Mouse (Mus musculus): ENCODE measurements around the gene Plekhm3.

Plekhm3 gene

DNA sequence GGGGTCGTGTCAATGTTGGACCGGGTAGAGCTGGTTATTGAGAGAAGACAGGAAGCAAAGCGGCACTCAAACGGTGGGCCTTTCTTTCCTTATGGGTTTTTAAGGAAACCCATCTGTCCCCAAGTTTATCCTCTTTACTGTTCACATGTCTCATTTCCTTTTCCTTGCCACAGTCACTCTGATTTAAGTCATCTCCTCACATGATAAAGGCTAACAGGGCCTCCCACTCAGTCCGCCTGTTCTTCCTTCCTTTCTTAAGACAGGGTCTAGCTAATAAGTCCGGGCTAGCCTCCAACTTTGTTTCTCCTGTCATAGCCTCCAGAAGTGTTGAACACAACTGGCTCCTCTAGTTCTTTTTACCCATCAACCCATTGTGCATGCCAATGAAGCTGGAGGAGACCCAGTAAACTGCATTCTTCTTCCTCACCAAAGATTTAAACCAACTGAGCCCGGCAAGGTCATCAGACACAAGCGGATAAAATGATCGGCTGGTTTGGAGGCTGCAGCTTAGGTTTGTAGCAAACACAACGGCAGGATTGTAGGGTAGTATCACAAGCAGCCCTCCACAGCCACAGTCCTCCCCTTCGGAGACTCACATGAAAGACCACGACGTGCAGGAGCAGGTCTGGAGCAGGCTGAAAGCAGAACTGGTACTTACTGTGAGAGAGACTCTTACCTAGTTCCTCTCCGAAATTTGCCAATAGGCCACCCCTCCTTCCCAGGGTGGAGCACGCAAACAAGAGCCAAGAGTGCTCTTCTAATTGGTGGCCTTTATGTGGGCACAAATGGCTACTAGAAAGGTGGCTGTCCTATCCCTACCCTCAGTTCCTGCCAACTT is 29.0 kb downstream of the Plekhm3 start:
- no peak for DNase-seq (ENCODE audit: low spot score)

DNA sequence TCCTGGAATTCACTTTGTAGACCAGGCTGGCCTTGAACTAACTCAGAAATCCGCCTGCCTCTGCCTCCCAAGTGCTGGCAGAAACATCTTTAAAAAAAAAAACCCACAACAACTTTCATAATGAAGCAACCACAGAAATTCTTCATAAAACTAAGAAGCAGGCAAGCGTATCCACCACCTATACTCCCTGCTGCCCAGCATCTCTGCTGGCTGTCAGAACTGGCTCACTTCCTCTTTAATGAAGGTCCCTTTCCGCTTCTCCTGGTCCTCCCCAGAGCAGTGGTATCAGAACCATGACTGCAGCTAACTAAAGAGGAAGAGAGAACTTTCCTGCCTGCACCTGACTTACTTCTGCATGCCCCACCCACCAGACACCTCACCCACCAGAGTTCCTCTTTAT is 31.0 kb downstream of the Plekhm3 start:
- DNase-seq (ENCODE audit: low spot score) = no peak

DNA sequence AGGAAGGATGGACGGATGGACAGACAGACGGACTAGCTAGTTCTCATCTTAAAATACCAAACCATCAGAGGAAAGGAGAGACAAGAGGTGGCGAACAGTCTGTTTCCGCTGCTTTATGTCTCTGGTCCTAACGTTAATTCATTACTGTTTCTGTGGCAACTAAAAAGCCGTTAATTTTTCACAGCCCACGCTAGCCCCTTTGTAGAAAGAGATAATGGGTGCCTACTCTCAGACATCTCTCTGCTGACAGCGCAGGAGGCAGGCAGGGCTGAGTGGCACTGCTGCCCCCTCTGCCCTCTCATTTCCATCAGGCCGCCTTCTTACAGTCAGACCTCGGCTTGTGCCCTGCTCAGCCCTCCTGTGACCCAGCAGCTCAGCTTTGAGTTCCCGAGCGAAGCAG is 32.3 kb downstream of the Plekhm3 start:
- no peak for DNase-seq (ENCODE audit: low spot score)

DNA sequence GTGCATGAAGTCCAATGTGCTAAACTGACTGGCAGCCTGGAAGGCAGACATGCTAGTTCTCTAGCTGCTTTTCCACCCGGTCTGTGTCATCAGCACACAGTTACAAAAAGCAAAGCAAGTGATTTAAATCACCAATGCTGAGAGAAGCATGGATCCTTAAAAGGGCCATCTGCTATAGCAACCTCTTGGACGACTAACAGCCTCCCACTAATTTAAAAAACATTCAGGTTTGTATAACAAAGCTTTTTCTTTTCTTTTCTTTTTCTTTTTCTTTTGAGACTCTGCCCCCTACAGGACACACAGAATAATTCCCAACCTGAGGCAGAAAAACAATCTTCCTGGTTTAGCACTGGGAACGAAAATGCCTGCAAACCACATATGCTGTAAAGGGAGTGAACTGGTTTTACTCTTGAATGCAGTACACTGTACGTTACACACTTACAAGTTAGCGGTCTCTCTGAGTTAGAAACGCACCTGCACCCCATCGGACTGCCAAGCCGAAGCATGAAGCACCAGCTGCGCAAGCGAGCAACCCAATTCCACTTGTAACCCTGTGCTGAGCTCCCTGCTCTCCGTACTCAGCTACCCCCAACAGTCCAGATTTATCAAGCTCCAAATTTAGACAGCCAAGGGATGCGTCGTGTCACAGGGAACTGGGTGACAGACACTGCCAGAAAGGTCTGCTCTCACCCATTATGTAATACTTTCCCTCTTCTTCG is 37.7 kb downstream of the Plekhm3 start:
- no peak for DNase-seq (ENCODE audit: low spot score)

DNA sequence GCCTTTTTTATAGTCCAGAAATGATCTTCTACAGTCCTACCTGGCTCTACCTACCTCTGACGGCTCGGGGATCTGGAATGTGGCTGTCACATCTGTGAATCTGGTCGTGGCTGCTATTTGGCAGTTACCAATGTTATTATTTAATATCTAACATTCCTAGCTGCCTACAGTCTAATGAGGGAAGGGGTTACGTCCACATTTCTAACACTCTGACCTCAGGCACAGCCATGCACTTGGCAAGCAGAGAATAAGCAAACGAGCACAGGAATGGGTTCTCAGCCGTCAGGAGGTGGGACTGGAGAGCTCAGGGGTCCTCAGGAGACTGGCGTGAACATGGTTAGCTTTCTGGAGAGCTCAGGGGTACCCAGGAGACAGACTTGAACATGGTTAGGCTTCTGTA is 38.7 kb downstream of the Plekhm3 start:
- no peak for DNase-seq (ENCODE audit: low spot score)

DNA sequence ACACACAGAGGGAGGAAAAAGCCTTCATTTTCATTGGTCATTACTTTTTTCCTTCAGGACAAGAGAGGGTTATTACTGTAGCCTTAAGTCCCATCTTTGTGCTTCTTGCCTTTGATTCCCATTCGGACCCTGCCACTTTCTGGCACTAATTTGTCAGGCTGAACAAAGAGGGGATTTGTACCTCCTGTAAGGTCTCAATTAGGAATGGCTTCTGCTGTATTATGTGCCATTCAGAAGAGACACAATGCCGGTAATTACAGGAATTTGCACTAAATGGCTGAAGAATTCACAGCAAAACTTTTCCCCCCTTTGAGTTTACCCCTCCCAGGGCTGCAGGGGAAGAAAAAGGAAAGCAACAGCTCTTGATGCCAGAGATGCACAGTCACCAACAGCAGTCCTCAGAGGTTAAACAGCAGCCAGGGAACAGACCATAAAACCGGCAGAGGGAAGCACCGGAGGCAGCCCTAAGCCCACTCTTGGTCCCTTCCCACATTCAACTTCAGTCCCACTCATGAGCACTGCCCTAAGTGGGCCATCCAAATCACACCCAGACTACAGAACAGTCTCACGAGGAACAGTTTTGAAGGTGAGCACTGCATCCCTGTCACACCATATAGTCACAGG is 39.6 kb downstream of the Plekhm3 start:
- no peak for DNase-seq (ENCODE audit: low spot score)

DNA sequence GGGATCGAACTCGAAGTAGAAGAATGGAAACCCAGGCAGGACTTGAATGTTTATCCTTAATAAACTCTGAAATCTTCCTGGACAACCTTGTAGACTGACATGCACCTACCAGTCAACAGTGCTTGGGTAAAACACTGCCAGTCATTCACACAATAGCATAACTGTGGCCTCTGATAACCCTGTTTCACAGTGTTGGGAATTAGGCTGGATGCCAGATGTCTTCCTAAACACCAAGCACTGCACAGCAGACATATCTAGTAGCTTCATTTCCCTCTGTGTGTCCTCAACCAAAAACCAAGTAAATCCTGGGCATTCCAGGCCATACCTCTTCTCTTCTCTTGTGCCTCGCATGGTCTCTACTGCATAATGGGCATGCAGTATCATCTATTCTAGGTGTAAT is 42.3 kb downstream of the Plekhm3 start:
- DNase-seq (ENCODE audit: low spot score) = no peak

DNA sequence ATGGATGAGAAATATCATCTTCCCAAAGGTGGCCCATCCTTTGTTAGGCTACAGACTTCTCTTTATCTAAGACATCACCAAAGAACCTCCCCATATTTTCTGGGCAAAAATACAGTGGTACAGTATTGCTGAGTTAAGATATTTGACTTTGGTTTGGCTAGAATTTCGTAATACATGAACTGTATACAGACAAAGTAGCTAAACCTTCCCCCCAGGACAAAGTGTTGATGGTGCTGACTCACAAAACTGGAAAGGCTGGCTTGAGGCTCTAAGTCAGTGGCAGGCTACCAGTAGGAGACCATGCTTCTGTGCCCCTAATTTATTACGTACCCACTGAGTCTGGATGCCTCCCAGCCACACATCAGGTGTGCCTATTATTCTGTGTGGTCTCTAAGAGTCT is 48.9 kb downstream of the Plekhm3 start:
- DNase-seq (ENCODE audit: low spot score) = no peak

DNA sequence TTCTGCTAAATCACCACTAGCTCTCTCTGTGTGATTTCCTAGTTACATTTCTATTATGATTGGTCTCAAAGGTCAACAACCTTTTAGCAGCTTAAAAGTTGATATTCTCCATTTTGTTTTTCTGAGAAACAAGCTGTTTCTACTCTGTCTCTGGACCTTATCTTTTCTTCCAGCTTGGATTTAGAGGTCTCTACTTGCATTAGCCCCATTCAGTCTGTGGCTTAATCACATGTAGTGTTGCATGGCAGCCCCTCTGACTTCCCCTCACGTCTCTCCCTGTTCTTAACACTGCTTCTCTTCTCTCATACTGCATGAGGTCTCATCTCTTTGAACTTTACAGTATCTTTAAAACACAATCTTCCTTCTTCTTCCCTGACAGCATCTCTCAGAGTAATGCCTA is 50.4 kb downstream of the Plekhm3 start:
- DNase-seq (ENCODE audit: low spot score) = no peak

DNA sequence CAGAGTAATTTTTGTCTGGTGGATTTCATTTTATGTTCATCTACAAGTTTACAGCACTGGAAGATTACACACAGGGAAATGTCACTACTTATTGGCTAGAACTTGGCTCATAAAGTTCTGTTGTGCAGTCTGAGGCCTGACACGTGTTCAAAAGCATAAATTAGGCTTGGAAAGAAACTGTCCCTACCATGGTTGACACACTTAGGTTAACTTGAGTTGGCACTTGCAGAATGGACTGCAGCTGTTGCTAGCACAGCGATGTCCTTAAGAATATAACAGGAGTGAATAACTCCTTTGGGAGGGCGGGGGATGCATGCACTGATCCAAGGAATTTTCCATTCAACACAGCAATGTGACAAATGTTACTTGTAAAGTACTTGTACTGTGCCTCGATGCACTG is 53.2 kb downstream of the Plekhm3 start:
- DNase-seq (ENCODE audit: low spot score) = no peak

DNA sequence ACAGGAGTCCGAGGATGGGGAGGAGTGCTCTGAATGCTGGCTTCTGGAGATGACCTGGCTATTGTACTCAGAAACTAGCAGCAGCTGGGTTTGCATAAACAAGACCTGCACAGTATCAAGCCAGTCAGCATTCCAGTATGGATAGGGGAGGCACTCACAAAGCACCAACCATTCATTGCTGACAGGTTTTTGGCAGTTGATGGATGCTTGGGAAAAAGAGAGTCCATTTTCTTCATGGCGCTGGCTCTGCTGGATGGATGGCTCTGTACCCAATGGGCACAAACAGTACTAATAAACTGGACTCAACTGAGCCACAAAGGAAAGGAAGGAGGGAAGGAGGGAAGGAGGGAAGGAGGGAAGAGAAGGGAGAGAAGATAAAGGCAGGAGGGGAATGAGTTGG is 53.8 kb downstream of the Plekhm3 start:
- DNase-seq (ENCODE audit: low spot score) = no peak

DNA sequence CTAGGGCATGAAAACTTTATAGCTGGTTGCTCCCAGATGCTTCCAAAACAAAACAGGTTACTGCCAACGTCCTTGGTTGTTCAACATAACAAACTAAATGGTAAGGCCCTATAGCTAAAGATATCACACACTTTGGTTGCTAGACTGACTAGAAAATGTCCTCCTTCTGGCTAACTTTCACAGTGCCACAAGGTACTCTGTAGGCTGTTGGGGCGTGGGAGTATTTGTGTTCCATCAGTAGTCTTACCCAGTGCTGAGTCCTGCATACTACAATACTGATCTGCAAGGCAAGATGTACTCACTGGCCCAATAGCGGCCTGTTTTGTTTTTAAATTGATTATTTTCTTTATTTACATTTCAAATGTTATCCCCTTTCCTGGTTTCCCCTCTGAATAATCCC is 56.9 kb downstream of the Plekhm3 start:
- no peak for DNase-seq (ENCODE audit: low spot score)

DNA sequence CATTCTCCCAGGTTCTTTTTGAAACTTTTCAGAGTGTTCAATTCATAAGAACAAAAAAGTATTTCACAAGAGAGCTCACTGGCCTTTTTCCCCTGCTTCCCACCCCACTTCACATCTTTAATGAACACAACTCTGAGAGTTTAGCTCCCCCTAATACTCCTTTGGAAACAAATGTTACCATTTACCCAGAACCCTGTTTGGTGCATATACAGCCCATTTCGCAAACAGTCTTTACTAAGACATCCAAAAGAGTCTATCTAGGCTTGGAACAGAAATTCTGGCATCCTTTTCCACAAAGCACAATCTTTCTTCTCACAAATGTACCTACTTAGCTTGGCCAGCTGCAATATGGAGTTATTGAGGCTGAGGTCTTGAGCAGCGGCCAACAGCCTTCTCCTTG is 59.1 kb downstream of the Plekhm3 start:
- DNase-seq (ENCODE audit: low spot score) = no peak

DNA sequence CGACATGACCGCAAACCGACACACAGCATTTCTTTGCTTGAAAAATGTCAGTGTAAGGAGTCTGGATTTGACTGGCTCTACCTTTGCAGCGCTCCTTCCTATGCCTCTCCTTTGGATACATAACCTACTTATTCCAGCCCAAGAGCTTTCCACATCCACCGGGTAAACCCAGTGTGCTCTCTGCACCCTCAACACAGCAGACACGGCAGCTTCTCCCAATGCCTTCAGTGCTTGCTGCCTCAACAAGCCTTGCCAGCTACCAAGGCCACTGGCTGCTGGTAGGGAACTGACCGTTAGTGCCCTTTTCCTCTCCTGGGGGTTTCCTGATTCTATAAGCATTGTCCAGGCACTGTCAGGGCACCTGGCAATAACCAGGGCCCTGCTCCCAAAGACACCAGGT is 62.8 kb downstream of the Plekhm3 start:
- no peak for DNase-seq (ENCODE audit: low spot score)

DNA sequence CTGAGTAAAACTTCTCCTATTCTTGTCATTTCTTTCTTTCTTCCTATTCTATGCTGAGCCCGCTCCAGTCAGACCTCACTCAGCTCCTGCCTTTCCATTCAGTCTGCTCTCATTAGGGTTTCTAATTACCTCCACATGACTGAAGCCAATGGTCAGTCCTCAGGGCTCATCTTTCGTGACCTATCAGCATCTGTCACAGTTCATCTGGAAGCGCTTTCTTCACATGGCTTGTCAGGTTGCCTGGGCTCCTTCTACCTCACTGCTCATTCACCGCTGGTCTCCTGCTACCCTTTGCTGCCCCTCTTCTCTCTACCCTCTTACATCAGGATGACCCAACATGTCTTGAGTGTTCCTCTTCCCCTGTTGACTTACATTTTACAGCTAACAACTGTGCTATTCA is 65.3 kb downstream of the Plekhm3 start:
- DNase-seq (ENCODE audit: low spot score) = no peak

DNA sequence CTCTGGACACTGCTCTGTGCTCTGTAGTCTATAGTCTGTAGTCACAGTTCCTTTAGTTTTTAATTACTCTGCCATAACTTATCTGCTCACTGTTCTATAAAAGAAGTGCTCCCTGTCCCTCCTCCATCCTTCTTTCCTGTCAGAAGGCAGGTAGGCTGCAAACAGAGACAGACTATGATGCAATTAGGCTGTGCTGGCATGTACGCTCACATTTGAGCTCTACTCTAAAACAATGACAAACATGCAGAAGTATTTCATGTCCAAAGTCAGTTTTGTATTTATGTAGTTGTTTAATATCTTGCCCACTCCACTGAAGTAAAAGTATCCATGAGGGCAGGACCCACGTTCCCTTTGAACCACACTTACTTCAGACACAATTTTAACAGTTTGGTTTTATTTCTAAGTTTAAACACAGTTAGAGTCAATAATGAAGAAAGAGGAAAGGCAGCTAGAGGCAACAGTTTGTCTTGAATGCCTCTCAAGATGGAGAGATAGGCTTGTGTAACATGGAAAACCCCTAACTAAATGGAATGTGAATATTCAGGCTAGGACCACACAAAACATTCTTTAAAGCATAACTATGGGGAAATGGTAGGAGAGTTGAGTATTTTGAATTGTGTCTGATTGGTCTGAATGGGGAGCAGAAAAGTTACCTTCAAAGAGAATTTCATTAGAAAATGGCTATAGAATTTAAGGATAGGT is 69.0 kb downstream of the Plekhm3 start:
- no peak for DNase-seq (ENCODE audit: low spot score)

DNA sequence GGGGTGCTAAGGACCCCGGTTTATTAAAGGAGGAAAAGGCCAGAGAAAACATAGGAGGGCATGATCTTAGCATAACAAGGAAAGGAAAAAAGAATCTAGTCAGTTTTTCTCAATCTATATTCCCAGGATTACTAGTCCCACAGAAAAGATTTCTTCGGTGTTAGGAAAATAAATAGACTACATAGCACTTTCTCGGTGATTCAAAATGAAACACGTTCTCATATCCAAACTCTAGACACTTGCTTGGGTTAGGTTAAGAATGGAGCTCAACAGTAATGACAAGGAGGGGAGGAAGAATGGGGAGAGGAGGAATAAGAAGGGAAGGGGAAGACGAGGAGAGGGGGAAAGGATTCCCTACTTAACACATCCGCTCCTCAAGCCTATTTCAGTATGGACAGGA is 69.9 kb downstream of the Plekhm3 start:
- DNase-seq (ENCODE audit: low spot score) = no peak

DNA sequence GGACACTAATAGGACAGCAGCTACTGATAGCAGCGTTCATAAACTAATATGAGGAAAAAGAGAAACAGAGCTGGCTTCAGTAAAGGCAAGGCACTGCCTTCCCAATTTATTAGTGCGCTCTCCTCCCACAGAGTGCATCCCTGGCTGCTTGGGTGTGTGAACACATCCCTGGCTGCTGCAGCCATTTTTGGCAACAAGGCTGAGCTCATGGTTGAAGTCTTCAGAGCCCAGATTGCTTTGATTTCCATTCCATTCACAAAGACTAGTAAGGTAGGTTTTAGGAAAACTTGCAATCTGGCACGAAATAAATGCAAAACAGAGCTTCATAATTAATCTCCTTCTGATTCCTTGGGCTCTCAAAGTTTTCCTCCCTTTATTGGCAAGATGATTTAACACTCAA is 71.3 kb downstream of the Plekhm3 start:
- DNase-seq (ENCODE audit: low spot score) = no peak

DNA sequence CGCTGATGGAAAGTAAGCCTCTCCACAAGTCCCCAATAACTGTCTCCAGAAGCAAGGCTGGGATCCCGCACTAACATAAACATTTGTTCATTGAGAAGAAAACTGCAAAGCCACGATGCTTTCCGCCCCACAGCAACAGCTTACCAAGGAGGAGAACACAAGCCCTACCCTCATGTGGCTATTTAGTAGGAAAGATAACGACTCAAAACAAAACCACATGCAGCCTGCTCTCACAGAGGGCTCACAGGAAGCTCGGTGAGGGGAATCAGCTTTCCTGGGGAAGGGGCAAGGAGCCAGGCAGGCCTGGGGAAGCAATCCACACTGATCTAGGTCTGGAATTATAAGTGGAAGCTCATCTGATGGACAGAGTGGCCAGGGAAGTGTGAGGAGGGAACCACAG is 72.6 kb downstream of the Plekhm3 start:
- DNase-seq (ENCODE audit: low spot score) = no peak

DNA sequence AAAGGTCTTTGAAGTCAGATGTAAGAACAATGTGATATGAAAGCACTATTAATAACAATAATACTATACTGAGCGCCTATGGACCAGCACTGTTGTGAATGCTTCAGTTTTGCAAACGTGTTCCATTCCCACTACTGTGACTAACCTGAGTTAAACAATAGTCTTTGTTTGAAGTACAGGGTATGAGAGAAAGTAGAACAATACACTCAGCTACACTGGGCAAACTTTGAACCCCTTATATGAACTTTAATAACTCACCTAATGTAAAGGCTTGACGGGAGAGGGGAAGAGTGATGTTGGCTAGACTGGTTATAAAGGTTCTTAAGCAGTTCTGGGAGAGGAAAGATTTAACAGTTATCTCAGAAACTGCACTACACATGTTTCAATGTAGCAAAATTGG is 76.0 kb downstream of the Plekhm3 start:
- no peak for DNase-seq (ENCODE audit: low spot score)

DNA sequence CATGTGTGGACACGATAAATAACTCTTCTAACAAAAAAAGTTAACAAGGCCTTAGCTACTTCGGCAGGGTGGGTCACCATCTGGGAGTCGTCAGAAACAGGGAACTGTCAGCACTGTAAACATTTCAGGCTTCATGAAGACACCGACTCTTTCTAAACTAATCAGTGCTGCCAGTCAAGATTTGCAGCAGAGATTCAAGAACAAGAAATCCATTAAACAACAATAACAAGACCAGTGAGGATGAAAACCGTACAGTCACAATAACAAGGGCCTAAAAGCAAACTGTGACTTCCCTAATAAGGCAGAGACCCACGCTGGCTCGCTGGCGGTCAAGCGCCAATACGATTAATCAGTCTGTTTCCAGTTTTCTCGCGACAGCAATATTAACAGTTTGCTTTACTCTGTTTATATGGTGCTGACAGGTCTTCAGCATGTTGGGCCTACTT is 77.8 kb downstream of the Plekhm3 start:
- DNase-seq (ENCODE audit: low spot score) = no peak

DNA sequence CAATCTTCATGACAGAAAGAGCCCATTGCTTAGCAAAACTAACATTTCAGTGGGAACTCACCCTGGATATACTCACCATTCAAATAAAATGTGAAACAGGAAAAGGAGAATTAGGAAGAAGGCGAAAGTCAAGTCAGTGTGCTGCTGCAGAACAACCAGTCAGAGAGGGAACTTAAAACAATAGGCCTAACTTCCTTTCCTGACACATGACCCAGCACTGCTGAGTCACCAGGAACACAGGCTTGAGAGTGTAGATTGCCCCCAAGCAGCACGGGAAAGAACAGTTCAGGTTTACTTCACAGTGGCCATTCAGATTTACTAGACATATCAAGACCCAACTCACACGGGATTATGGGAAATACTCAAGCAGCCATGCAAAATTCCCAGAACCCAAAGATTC is 80.3 kb downstream of the Plekhm3 start:
- DNase-seq (ENCODE audit: low spot score) = no peak

DNA sequence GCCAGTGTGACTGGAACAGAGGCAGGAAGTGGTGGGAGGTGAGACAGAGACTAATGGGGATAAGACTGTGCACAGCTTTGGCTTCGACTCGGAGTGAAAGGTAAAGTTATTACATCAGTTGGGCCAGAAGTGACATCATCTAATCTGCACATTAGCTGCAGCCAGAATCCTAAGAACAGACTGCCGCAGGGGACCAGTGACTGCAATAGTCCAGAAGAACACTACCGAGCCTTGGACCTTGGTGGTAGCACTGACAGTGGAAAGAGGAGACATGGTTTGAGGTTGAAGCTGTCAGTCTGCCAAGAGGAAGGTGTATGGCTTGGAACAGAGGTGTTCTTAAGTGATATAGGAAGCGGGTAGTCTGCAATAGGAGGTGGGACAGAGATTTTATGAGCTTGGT is 80.9 kb downstream of the Plekhm3 start:
- no peak for DNase-seq (ENCODE audit: low spot score)

All from testis, postnatal 14 days (tissue).